Comparison of ENCODE assay signal across 8 mouse cellular contexts in the genomic region with DNA sequence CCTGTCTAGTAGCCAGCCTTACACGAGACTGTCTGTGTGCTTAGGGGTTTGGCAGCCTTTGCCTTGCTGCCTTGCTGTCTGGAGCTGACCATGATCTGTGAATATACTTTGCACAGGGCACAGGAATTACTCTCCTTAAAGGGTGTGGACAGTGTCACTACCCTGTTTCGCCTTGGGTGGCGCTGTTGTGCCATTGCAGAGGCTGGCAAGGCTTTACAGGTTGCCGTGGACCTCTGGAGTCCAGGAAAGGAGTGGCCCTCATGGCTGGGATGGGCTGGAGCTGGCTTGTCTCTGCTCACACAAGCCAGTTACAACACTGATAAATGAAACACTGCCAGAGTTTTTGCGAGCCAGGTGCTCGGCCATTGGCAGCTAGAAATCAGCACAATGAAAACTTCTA.
DNase-seq lines count a peak whose midpoint lies in the region; ATAC-seq and TF ChIP-seq lines count a peak whose summit lies in the region.

No protein-coding gene starts in this region.

- no peak overlapping the region for H3K27ac ChIP-seq in kidney, embryonic 15.5 days
- H3K27ac ChIP-seq in ES-E14 (ENCODE audit: insufficient read depth, low read depth, low read length, poor library complexity, severe bottlenecking): no peak overlapping the region

- 39% methylated on average over 6 of the region's 6 CpGs for WGBS in kidney, embryonic 15.5 days

- no peaks in the 10 kb centered on the region for H3K9me3 ChIP-seq in kidney, embryonic 15.5 days (replicated peaks)
- no peaks in the 10 kb centered on the region for H3K9me3 ChIP-seq in ES-E14 (ENCODE audit: control insufficient read depth, insufficient read depth, low read depth, low read length)

- no peaks in the 10 kb centered on the region for H3K27me3 ChIP-seq in kidney, embryonic 15.5 days

- no peak overlapping the region for H3K4me3 ChIP-seq in kidney, embryonic 15.5 days (replicated peaks)
- no peak overlapping the region for H3K4me3 ChIP-seq in ES-E14 (ENCODE audit: insufficient read depth in 1 of 2, low read depth in 1 of 2, low read length in 2 of 2, poor library complexity in 1 of 2, severe bottlenecking in 1 of 2)

- no peak overlapping the region for H3K4me2 ChIP-seq in kidney, embryonic 15.5 days

- H3K4me1 ChIP-seq in kidney, embryonic 15.5 days: no peaks in the 10 kb centered on the region
- no peaks in the 10 kb centered on the region for H3K4me1 ChIP-seq in ES-E14 (ENCODE audit: control insufficient read depth in 2 of 2, insufficient read depth in 2 of 2, low read length in 2 of 2, poor library complexity in 1 of 2)

- ATAC-seq in kidney, embryonic 15.5 days (replicated peaks; ENCODE audit: low FRiP score): no peak
- peak; percentile 70; the same call in 1 of the 2 replicates for ATAC-seq in granulocyte monocyte progenitor cell, adult 5-6 weeks (replicated peaks; ENCODE audit: poor library complexity, severe bottlenecking)

- DNase-seq in kidney, adult 11 months: peak; percentile 56
- DNase-seq in ES-E14 (ENCODE audit: low read depth, low spot score): peak; percentile 57
- DNase-seq in c-Kit-positive CD71-positive TER-119-positive erythroid progenitor cells, embryonic 14.5 days (ENCODE audit: low spot score): peak; percentile 4
- DNase-seq in lung, adult 18-20 months: peak; percentile 54 to 62
- no peak for DNase-seq in natural killer cell, adult 2 months (ENCODE audit: low spot score in 2 of 2)
- DNase-seq in MN1 (ENCODE audit: low spot score): no peak

- no peaks in the 10 kb centered on the region for H3K36me3 ChIP-seq in kidney, embryonic 15.5 days
- no peaks in the 10 kb centered on the region for H3K36me3 ChIP-seq in ES-E14 (ENCODE audit: control insufficient read depth, insufficient read depth, low read length, poor library complexity, severe bottlenecking)

- in situ Hi-C loops in ES-E14 (cut with MboI; ENCODE audit: low sequenced_read_pairs in 2 of 2, unreplicated experiment in 2 of 2): no loop called here

- H3K9ac ChIP-seq in kidney, embryonic 15.5 days: no peak overlapping the region
- H3K9ac ChIP-seq in ES-E14 (ENCODE audit: insufficient read depth, low read depth, low read length, poor library complexity, severe bottlenecking): no peak overlapping the region

TF ChIP-seq in ES-E14, 5 proteins besides CTCF, POLR2A, EP300 and RAD21:
- TF ChIP-seq ZNF384 (IDR thresholded peaks at IDR 0.05; ENCODE audit: low read depth, low read length) (no peak), CHD2 (IDR thresholded peaks at IDR 0.05; ENCODE audit: low read depth, low read length) (no peak), ZC3H11A (IDR thresholded peaks at IDR 0.05; ENCODE audit: borderline replicate concordance, low read depth, low read length) (peak; percentile 77; the same call in 1 of the 2 replicates)

Comparison
In these comparisons a context has a peak if more than half of its experiments do, and no peak if none do; other contexts are left out.
1. DNase-seq: peak in kidney, adult 11 months (single experiment), ES-E14 (single experiment), c-Kit-positive CD71-positive TER-119-positive erythroid progenitor cells, embryonic 14.5 days (single experiment) and lung, adult 18-20 months (2 of 2); none in natural killer cell, adult 2 months (0 of 2) and MN1 (single experiment).